Mouse (Mus musculus) right cerebral cortex, postnatal 36 days (tissue): Measurements from ENCODE around the gene Ercc1.

Experiments
- DNase-seq, 2 experiments: peaks; one replicate each; pipeline ENCODE4 v3.0.0; 2022; ENCODE audit warnings: low spot score in 2 of 2, mixed read lengths in 1 of 2

The Ercc1 gene

GRCm38 (mm10) chr7:19344237-19344847, at the start of gene Ercc1:
Gene Ercc1 (plus strand): TSS chr7:19344778.
- DNase-seq: no peak

GRCm38 (mm10) chr7:19295503-19296185, 48.9 kb upstream of the Ercc1 start:
- peak; percentile 92 to 96 for DNase-seq

- no peak for DNase-seq
Observed at GRCm38 (mm10) chr7:19297034-19297433, 47.5 kb upstream of the Ercc1 start.

- DNase-seq: no peak
Observed at GRCm38 (mm10) chr7:19297794-19298193, 46.8 kb upstream of the Ercc1 start.

- DNase-seq: no peak
Observed at GRCm38 (mm10) chr7:19299194-19299593, 45.4 kb upstream of the Ercc1 start.

GRCm38 (mm10) chr7:19300501-19301421, 43.8 kb upstream of the Ercc1 start:
- DNase-seq: peak; percentile 57 to 70

- DNase-seq: no peak
Observed at GRCm38 (mm10) chr7:19301461-19302263, 42.9 kb upstream of the Ercc1 start.

- no peak for DNase-seq
Observed at GRCm38 (mm10) chr7:19302264-19303045, 42.1 kb upstream of the Ercc1 start.

GRCm38 (mm10) chr7:19303046-19303305, 41.6 kb upstream of the Ercc1 start:
- no peak for DNase-seq

GRCm38 (mm10) chr7:19303770-19304169, 40.8 kb upstream of the Ercc1 start:
- peak in 1 of 2 experiments; percentile 50 for DNase-seq

- no peak for DNase-seq
Observed at GRCm38 (mm10) chr7:19304501-19305412, 39.8 kb upstream of the Ercc1 start.

GRCm38 (mm10) chr7:19305413-19305735, 39.2 kb upstream of the Ercc1 start:
- DNase-seq: no peak

GRCm38 (mm10) chr7:19305796-19306765, 38.5 kb upstream of the Ercc1 start:
- DNase-seq: no peak

- DNase-seq: no peak
Observed at GRCm38 (mm10) chr7:19306819-19307738, 37.5 kb upstream of the Ercc1 start.

- peak; percentile 67 to 79 for DNase-seq
Observed at GRCm38 (mm10) chr7:19307739-19308453, 36.7 kb upstream of the Ercc1 start.

- peak; percentile 95 to 97 for DNase-seq
Observed at GRCm38 (mm10) chr7:19308454-19309277, 35.9 kb upstream of the Ercc1 start.
